Mouse (Mus musculus): ENCODE measurements around the gene Nln. TPM values are rescaled to one million over a fixed set of nuclear protein-coding genes. Genes with fewer than 3 reads are reported as not detected.

The Nln gene
- polyA plus RNA-seq, 1 experiment: 12.4 TPM

GRCm38 (mm10) chr13:104014038-104014437 lies 95.4 kb downstream of the Nln start:
- 45% methylated on average over 11 of the region's 11 CpGs for WGBS
- H3K4me3 ChIP-seq (replicated peaks; ENCODE audit: control insufficient read depth, low read depth, low read length): no peak overlapping the region
- TF ChIP-seq CTCF (IDR thresholded peaks at IDR 0.05; ENCODE audit: control insufficient read depth, insufficient read depth, low read length) (no peak), POLR2A (IDR thresholded peaks at IDR 0.05; ENCODE audit: borderline replicate concordance, control insufficient read depth, low read depth, low read length) (no peak)
- H3K4me1 ChIP-seq (ENCODE audit: control insufficient read depth, insufficient read depth, low read length): no peaks in the 10 kb centered on the region; the same call in 1 of the 2 replicates
- H3K27ac ChIP-seq (ENCODE audit: control insufficient read depth, insufficient read depth, low read depth, low read length, poor library complexity): no peak overlapping the region

- H3K4me1 ChIP-seq (ENCODE audit: control insufficient read depth, insufficient read depth, low read length): no peaks in the 10 kb centered on the region; the same call in 1 of the 2 replicates
- TF ChIP-seq POLR2A (IDR thresholded peaks at IDR 0.05; ENCODE audit: borderline replicate concordance, control insufficient read depth, low read depth, low read length) (no peak), CTCF (IDR thresholded peaks at IDR 0.05; ENCODE audit: control insufficient read depth, insufficient read depth, low read length) (no peak)
- H3K27ac ChIP-seq (ENCODE audit: control insufficient read depth, insufficient read depth, low read depth, low read length, poor library complexity): no peak overlapping the region
- WGBS: 64% methylated on average over 6 of the region's 6 CpGs
- H3K4me3 ChIP-seq (replicated peaks; ENCODE audit: control insufficient read depth, low read depth, low read length): no peak overlapping the region
Observed at GRCm38 (mm10) chr13:104013380-104013779, 96.0 kb downstream of the Nln start.

GRCm38 (mm10) chr13:104012214-104012833 lies 97.1 kb downstream of the Nln start:
- no peak overlapping the region for H3K4me3 ChIP-seq (replicated peaks; ENCODE audit: control insufficient read depth, low read depth, low read length)
- no peak overlapping the region for H3K27ac ChIP-seq (ENCODE audit: control insufficient read depth, insufficient read depth, low read depth, low read length, poor library complexity)
- H3K4me1 ChIP-seq (ENCODE audit: control insufficient read depth, insufficient read depth, low read length): no peaks in the 10 kb centered on the region; the same call in 1 of the 2 replicates
- TF ChIP-seq POLR2A (IDR thresholded peaks at IDR 0.05; ENCODE audit: borderline replicate concordance, control insufficient read depth, low read depth, low read length) (no peak), CTCF (IDR thresholded peaks at IDR 0.05; ENCODE audit: control insufficient read depth, insufficient read depth, low read length) (no peak)
- WGBS: 6% methylated on average over 11 of the region's 11 CpGs

- TF ChIP-seq POLR2A (IDR thresholded peaks at IDR 0.05; ENCODE audit: borderline replicate concordance, control insufficient read depth, low read depth, low read length) (no peak), CTCF (IDR thresholded peaks at IDR 0.05; ENCODE audit: control insufficient read depth, insufficient read depth, low read length) (no peak)
- H3K4me3 ChIP-seq (replicated peaks; ENCODE audit: control insufficient read depth, low read depth, low read length): no peak overlapping the region
- H3K27ac ChIP-seq (ENCODE audit: control insufficient read depth, insufficient read depth, low read depth, low read length, poor library complexity): no peak overlapping the region
- no peaks in the 10 kb centered on the region; the same call in 1 of the 2 replicates for H3K4me1 ChIP-seq (ENCODE audit: control insufficient read depth, insufficient read depth, low read length)
- 72% methylated on average over 5 of the region's 5 CpGs for WGBS
Observed at GRCm38 (mm10) chr13:104011289-104011688, 98.1 kb downstream of the Nln start.

- H3K4me3 ChIP-seq (replicated peaks; ENCODE audit: control insufficient read depth, low read depth, low read length): no peak overlapping the region
- H3K4me1 ChIP-seq (ENCODE audit: control insufficient read depth, insufficient read depth, low read length): no peaks in the 10 kb centered on the region
- no peak overlapping the region for H3K27ac ChIP-seq (ENCODE audit: control insufficient read depth, insufficient read depth, low read depth, low read length, poor library complexity)
- 70% methylated on average over 6 of the region's 6 CpGs for WGBS
- TF ChIP-seq CTCF (IDR thresholded peaks at IDR 0.05; ENCODE audit: control insufficient read depth, insufficient read depth, low read length) (no peak), POLR2A (IDR thresholded peaks at IDR 0.05; ENCODE audit: borderline replicate concordance, control insufficient read depth, low read depth, low read length) (no peak)
Observed at GRCm38 (mm10) chr13:104005231-104005845, 104.1 kb downstream of the Nln start.

GRCm38 (mm10) chr13:103994085-103994455 lies 115.3 kb downstream of the Nln start:
- no peak overlapping the region for H3K27ac ChIP-seq (ENCODE audit: control insufficient read depth, insufficient read depth, low read depth, low read length, poor library complexity)
- TF ChIP-seq CTCF (IDR thresholded peaks at IDR 0.05; ENCODE audit: control insufficient read depth, insufficient read depth, low read length) (no peak), POLR2A (IDR thresholded peaks at IDR 0.05; ENCODE audit: borderline replicate concordance, control insufficient read depth, low read depth, low read length) (no peak)

GRCm38 (mm10) chr13:103993142-103994084 lies 116.0 kb downstream of the Nln start:
- WGBS: 51% methylated on average over 8 of the region's 8 CpGs
- no peaks in the 10 kb centered on the region for H3K4me1 ChIP-seq (ENCODE audit: control insufficient read depth, insufficient read depth, low read length)
- H3K27ac ChIP-seq (ENCODE audit: control insufficient read depth, insufficient read depth, low read depth, low read length, poor library complexity): no peak overlapping the region
- TF ChIP-seq POLR2A (IDR thresholded peaks at IDR 0.05; ENCODE audit: borderline replicate concordance, control insufficient read depth, low read depth, low read length) (no peak), CTCF (IDR thresholded peaks at IDR 0.05; ENCODE audit: control insufficient read depth, insufficient read depth, low read length) (no peak)
- no peak overlapping the region for H3K4me3 ChIP-seq (replicated peaks; ENCODE audit: control insufficient read depth, low read depth, low read length)

More at GRCm38 (mm10) chr13:103994085-103994455, 115.3 kb downstream of the Nln start:
- 50% methylated on average over 5 of the region's 5 CpGs for WGBS
- Histone ChIP-seq H3K4me3 (replicated peaks; ENCODE audit: control insufficient read depth, low read depth, low read length) (no peak overlapping the region), H3K4me1 (ENCODE audit: control insufficient read depth, insufficient read depth, low read length) (no peaks in the 10 kb centered on the region)

GRCm38 (mm10) chr13:103986660-103987059 lies 122.8 kb downstream of the Nln start:
- no peak overlapping the region for H3K27ac ChIP-seq (ENCODE audit: control insufficient read depth, insufficient read depth, low read depth, low read length, poor library complexity)
- H3K4me1 ChIP-seq (ENCODE audit: control insufficient read depth, insufficient read depth, low read length): no peaks in the 10 kb centered on the region
- H3K4me3 ChIP-seq (replicated peaks; ENCODE audit: control insufficient read depth, low read depth, low read length): no peak overlapping the region
- 29% methylated on average over 4 of the region's 4 CpGs for WGBS
- TF ChIP-seq POLR2A (IDR thresholded peaks at IDR 0.05; ENCODE audit: borderline replicate concordance, control insufficient read depth, low read depth, low read length) (no peak), CTCF (IDR thresholded peaks at IDR 0.05; ENCODE audit: control insufficient read depth, insufficient read depth, low read length) (no peak)

All from bone marrow, adult 2 months (tissue).